Mouse (Mus musculus): ENCODE measurements at regions not wholly inside any gene's neighbourhood (a gene's known extent, or its start where the extent isn't known, plus 50 kb on each side); places are given as distances from the start of the nearest gene placed in this dataset.

DNA sequence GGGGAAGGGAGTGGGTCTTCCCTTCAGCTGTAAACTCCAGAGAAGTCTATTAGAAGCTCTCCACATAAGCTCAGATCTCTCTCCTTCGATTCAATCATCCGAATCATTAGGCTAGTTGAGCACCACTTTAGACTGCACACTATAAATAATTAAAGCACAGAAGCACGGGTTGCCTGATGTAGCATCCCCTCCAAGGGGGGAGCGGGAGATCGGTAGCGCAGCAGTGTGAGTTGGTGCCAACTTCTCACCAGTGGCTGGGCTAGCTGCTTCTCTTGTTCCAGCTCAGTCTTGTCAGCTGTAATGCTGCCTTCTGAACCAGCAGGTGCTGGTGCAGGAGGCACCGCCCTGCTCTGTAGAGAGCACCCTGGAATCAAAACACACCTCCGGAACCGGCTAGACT, 78.6 kb downstream of the A830031A19Rik start:
- Histone ChIP-seq H3K4me2 (ENCODE audit: low read depth, low read length) (no peak overlapping the region), H3K9ac (replicated peaks; ENCODE audit: low read depth, low read length) (no peak overlapping the region), H3K4me3 (ENCODE audit: low read depth, low read length) (no peak overlapping the region), H3K4me1 (ENCODE audit: control insufficient read depth, insufficient read depth) (no peaks in the 10 kb centered on the region), H3K27ac (ENCODE audit: low read depth) (no peak overlapping the region), H3K36me3 (replicated peaks; ENCODE audit: control insufficient read depth, insufficient read depth, low read length) (no peaks in the 10 kb centered on the region), H3K27me3 (ENCODE audit: control insufficient read depth, insufficient read depth, low read length) (no peaks in the 10 kb centered on the region), H3K9me3 (replicated peaks; ENCODE audit: control insufficient read depth, low read length) (no peaks in the 10 kb centered on the region)
- TF ChIP-seq CTCF (IDR thresholded peaks at IDR 0.05; ENCODE audit: low read depth) (no peak), EP300 (IDR thresholded peaks at IDR 0.05; ENCODE audit: low read depth) (no peak)
- WGBS: 74% methylated on average over 9 of the region's 9 CpGs
- ATAC-seq (ENCODE audit: insufficient read depth, low read depth) (no peak), DNase-seq (ENCODE audit: low spot score) (no peak)

GRCm38 (mm10) chr11:23994160-23994559, 80.7 kb downstream of the A830031A19Rik start:
- TF ChIP-seq EP300 (IDR thresholded peaks at IDR 0.05; ENCODE audit: low read depth): no peak

GRCm38 (mm10) chr11:23987532-23988450, 87.1 kb downstream of the A830031A19Rik start:
- H3K4me3 ChIP-seq (ENCODE audit: low read depth, low read length): no peak overlapping the region
- no peaks in the 10 kb centered on the region for H3K4me1 ChIP-seq (ENCODE audit: control insufficient read depth, insufficient read depth)
- no peaks in the 10 kb centered on the region for H3K9me3 ChIP-seq (replicated peaks; ENCODE audit: control insufficient read depth, low read length)
- H3K27ac ChIP-seq (ENCODE audit: low read depth): no peak overlapping the region
- ATAC-seq (ENCODE audit: insufficient read depth, low read depth) (no peak), DNase-seq (ENCODE audit: low spot score) (no peak)
- no peak overlapping the region for H3K9ac ChIP-seq (replicated peaks; ENCODE audit: low read depth, low read length)
- no peak for TF ChIP-seq EP300 (IDR thresholded peaks at IDR 0.05; ENCODE audit: low read depth)
- TF ChIP-seq CTCF (IDR thresholded peaks at IDR 0.05; ENCODE audit: low read depth): no peak
- no peak overlapping the region for H3K4me2 ChIP-seq (ENCODE audit: low read depth, low read length)
- no peaks in the 10 kb centered on the region for H3K27me3 ChIP-seq (ENCODE audit: control insufficient read depth, insufficient read depth, low read length)
- no peaks in the 10 kb centered on the region for H3K36me3 ChIP-seq (replicated peaks; ENCODE audit: control insufficient read depth, insufficient read depth, low read length)
- 58% methylated on average over 7 of the region's 7 CpGs for WGBS

More at GRCm38 (mm10) chr11:23994160-23994559, 80.7 kb downstream of the A830031A19Rik start:
- Histone ChIP-seq H3K4me2 (ENCODE audit: low read depth, low read length) (no peak overlapping the region), H3K36me3 (replicated peaks; ENCODE audit: control insufficient read depth, insufficient read depth, low read length) (no peaks in the 10 kb centered on the region), H3K9ac (replicated peaks; ENCODE audit: low read depth, low read length) (no peak overlapping the region), H3K9me3 (replicated peaks; ENCODE audit: control insufficient read depth, low read length) (no peaks in the 10 kb centered on the region), H3K27me3 (ENCODE audit: control insufficient read depth, insufficient read depth, low read length) (no peaks in the 10 kb centered on the region), H3K4me3 (ENCODE audit: low read depth, low read length) (no peak overlapping the region), H3K4me1 (ENCODE audit: control insufficient read depth, insufficient read depth) (no peaks in the 10 kb centered on the region), H3K27ac (ENCODE audit: low read depth) (no peak overlapping the region)
- ATAC-seq (ENCODE audit: insufficient read depth, low read depth) (no peak), DNase-seq (ENCODE audit: low spot score) (no peak)

GRCm38 (mm10) chr11:23985231-23985630, 89.6 kb downstream of the A830031A19Rik start:
- DNase-seq (ENCODE audit: low spot score) (no peak), ATAC-seq (ENCODE audit: insufficient read depth, low read depth) (no peak)
- Histone ChIP-seq H3K27me3 (ENCODE audit: control insufficient read depth, insufficient read depth, low read length) (no peaks in the 10 kb centered on the region), H3K9ac (replicated peaks; ENCODE audit: low read depth, low read length) (no peak overlapping the region), H3K4me3 (ENCODE audit: low read depth, low read length) (no peak overlapping the region), H3K4me2 (ENCODE audit: low read depth, low read length) (no peak overlapping the region), H3K36me3 (replicated peaks; ENCODE audit: control insufficient read depth, insufficient read depth, low read length) (no peaks in the 10 kb centered on the region), H3K9me3 (replicated peaks; ENCODE audit: control insufficient read depth, low read length) (no peaks in the 10 kb centered on the region), H3K4me1 (ENCODE audit: control insufficient read depth, insufficient read depth) (no peaks in the 10 kb centered on the region), H3K27ac (ENCODE audit: low read depth) (no peak overlapping the region)
- 89% methylated on average over 3 of the region's 3 CpGs for WGBS
- no peak for TF ChIP-seq EP300 (IDR thresholded peaks at IDR 0.05; ENCODE audit: low read depth)
- no peak for TF ChIP-seq CTCF (IDR thresholded peaks at IDR 0.05; ENCODE audit: low read depth)

DNA sequence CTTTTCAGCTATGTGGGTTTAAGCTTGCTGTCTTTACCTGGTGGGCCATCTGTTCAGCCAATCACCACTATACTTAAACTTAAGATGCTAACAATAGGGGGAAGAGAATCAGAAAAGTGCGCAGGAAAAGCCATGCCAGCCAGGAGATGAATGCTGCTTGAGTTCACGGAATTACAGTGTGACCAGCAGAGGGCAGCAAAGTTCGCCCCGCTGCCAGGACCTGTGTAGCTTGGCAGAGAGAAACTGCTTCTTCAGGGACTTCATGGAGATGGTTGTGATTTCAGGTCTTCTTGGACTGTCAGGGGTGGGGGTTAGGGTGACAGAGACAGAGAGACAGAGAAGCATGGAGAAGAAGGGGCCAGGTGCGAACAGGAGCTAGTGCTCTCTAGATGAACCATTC, 84.3 kb upstream of the Papolg start:
- DNase-seq (ENCODE audit: low spot score) (peak; percentile 71), ATAC-seq (ENCODE audit: insufficient read depth, low read depth) (peak; percentile 41; the same call in 1 of the 2 replicates)
- Histone ChIP-seq H3K9ac (replicated peaks; ENCODE audit: low read depth, low read length) (no peak overlapping the region), H3K4me1 (ENCODE audit: control insufficient read depth, insufficient read depth) (no peaks in the 10 kb centered on the region), H3K27me3 (ENCODE audit: control insufficient read depth, insufficient read depth, low read length) (no peaks in the 10 kb centered on the region), H3K4me2 (ENCODE audit: low read depth, low read length) (no peak overlapping the region), H3K36me3 (replicated peaks; ENCODE audit: control insufficient read depth, insufficient read depth, low read length) (no peaks in the 10 kb centered on the region), H3K4me3 (ENCODE audit: low read depth, low read length) (no peak overlapping the region), H3K9me3 (replicated peaks; ENCODE audit: control insufficient read depth, low read length) (no peaks in the 10 kb centered on the region), H3K27ac (ENCODE audit: low read depth) (no peak overlapping the region)
- peak; percentile 89 for TF ChIP-seq CTCF (IDR thresholded peaks at IDR 0.05; ENCODE audit: low read depth)
- no peak for TF ChIP-seq EP300 (IDR thresholded peaks at IDR 0.05; ENCODE audit: low read depth)
- WGBS: 7% methylated on average over 5 of the region's 5 CpGs

- Histone ChIP-seq H3K9me3 (replicated peaks; ENCODE audit: control insufficient read depth, low read length) (no peaks in the 10 kb centered on the region), H3K4me2 (ENCODE audit: low read depth, low read length) (no peak overlapping the region), H3K4me1 (ENCODE audit: control insufficient read depth, insufficient read depth) (no peaks in the 10 kb centered on the region), H3K36me3 (replicated peaks; ENCODE audit: control insufficient read depth, insufficient read depth, low read length) (no peaks in the 10 kb centered on the region), H3K27me3 (ENCODE audit: control insufficient read depth, insufficient read depth, low read length) (no peaks in the 10 kb centered on the region), H3K27ac (ENCODE audit: low read depth) (no peak overlapping the region), H3K4me3 (ENCODE audit: low read depth, low read length) (no peak overlapping the region), H3K9ac (replicated peaks; ENCODE audit: low read depth, low read length) (no peak overlapping the region)
- TF ChIP-seq CTCF (IDR thresholded peaks at IDR 0.05; ENCODE audit: low read depth) (no peak), EP300 (IDR thresholded peaks at IDR 0.05; ENCODE audit: low read depth) (no peak)
- WGBS: 60% methylated on average over 5 of the region's 5 CpGs
- no peak for ATAC-seq (ENCODE audit: insufficient read depth, low read depth)
- DNase-seq (ENCODE audit: low spot score): no peak
Measured at GRCm38 (mm10) chr11:23978300-23978699, 83.2 kb upstream of the Papolg start.
